Mouse (Mus musculus) olfactory bulb, adult 2 months (tissue): ENCODE results near the gene Spats1. TPM values are rescaled to one million over a fixed set of nuclear protein-coding genes. Genes with fewer than 3 reads are reported as not detected.
"Not testable (repeated sequence)": the region's sequence is repeated elsewhere in the genome, so short reads cannot be mapped to it uniquely, and the experiment has no call there.

Experiments
- H3K27ac ChIP-seq: fragments of 200-500 bp; 2 replicates; pipeline ENCODE4 v1.5.1; 2012; ENCODE audit warnings: low read depth, low read length; ENCODE audit not compliant: insufficient read depth
- H3K4me1 ChIP-seq: fragments of 200-500 bp; 2 replicates; pipeline ENCODE4 v1.6.1; 2012; ENCODE audit warnings: low read length; ENCODE audit not compliant: control insufficient read depth, insufficient read depth
- H3K4me3 ChIP-seq: fragments of 200-500 bp; 2 replicates; pipeline ENCODE4 v1.5.1; 2012; ENCODE audit warnings: mild to moderate bottlenecking, low read depth, low read length, moderate library complexity; ENCODE audit not compliant: insufficient read depth
- CTCF ChIP-seq: fragments of 200-500 bp; IDR thresholded peaks from 2 replicates; pipeline ENCODE4 v1.5.1; 2012; ENCODE audit warnings: low read depth, mild to moderate bottlenecking, low read length, moderate library complexity; ENCODE audit not compliant: insufficient read depth
- POLR2A ChIP-seq: fragments of 200-500 bp; IDR thresholded peaks from 2 replicates; pipeline ENCODE4 v1.6.1; 2012; ENCODE audit warnings: mild to moderate bottlenecking, low read depth, low read length, moderate library complexity; ENCODE audit not compliant: insufficient read depth
- WGBS: fragments of 180-500 bp; shearing (Covaris S2); methylation state at CpG from one replicate; pipeline ENCODE4 v1.1.7; 2018; 5-methylcytosine and 5-hydroxymethylcytosine counted together
- polyA plus RNA-seq: library from polyadenylated mRNA; stranded (reverse); fragments of >200 nt; gene quantifications from 2 replicates; pipeline ENCODE4 v1.2.4, GENCODE M21; 2012; ENCODE audit warnings: low replicate concordance; ENCODE audit not compliant: missing spikeins, insufficient read depth, insufficient read length

Spats1 gene
- polyA plus RNA-seq, 1 experiment: not detected

GRCm38 (mm10) chr17:45457487-45457886, 17.7 kb downstream of the Spats1 start:
- Histone ChIP-seq H3K4me3 (no peak overlapping the region), H3K27ac (no peak overlapping the region), H3K4me1 (peaks cover 5% of the 10 kb centered on the region; the same call in 1 of the 2 replicates)
- TF ChIP-seq CTCF (no peak), POLR2A (no peak)
- 97% methylated on average over 5 of the region's 5 CpGs for WGBS

DNA sequence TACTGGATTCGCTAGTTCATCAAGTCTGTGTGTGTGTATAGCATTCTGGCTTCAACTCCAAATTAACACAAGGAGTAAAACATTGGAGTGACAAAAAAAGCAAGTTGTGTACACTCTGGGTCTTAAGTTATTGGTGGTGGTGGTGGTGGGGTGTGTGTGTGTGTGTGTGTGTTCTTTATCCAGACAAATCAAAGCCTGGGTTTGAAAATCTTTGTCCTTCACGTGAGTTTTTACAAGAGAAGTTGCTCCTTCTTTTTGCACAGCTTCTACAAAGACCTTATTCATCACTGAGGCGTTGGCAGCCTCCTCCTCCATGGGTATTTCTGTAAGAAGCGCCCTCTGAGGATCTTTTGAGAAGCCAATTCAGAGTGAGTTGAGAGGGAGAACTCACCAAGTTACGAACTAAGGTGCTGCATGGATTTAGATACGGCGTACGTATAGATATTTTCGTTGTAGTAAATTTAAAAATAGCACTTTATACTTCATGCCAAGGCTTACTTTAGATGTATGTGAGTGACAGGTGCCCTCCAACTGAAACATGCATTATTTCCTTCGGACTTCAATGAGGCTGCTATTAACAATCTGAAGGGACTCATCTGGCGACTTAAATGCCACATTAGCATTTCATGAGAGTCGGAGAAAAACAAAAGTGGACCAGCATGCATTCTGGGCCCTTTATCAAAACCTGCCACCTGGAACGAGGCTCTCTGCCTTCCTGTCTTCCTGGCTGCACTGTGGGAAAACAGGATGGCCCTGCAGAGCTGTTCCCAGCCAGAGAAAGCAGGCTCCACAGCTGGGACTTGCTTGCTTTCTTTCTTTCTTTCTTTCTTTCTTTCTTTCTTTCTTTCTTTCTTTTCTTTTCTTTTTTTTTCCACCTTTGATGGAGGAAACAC, 18.7 kb downstream of the Spats1 start:
- Histone ChIP-seq H3K4me3 (no peak overlapping the region), H3K4me1 (peaks cover 5% of the 10 kb centered on the region; the same call in 1 of the 2 replicates), H3K27ac (no peak overlapping the region)
- TF ChIP-seq CTCF: no peak
- TF ChIP-seq POLR2A: no peak
- WGBS: 30% methylated on average over 13 of the region's 13 CpGs

GRCm38 (mm10) chr17:45455783-45456182, 19.4 kb downstream of the Spats1 start:
- WGBS: 80% methylated on average over 9 of the region's 9 CpGs

GRCm38 (mm10) chr17:45454794-45455193, 20.4 kb downstream of the Spats1 start:
- Histone ChIP-seq H3K4me3 (no peak overlapping the region), H3K4me1 (peaks cover 5% of the 10 kb centered on the region; the same call in 1 of the 2 replicates), H3K27ac (no peak overlapping the region)
- TF ChIP-seq CTCF (no peak), POLR2A (no peak)
- 95% methylated on average over 2 of the region's 2 CpGs for WGBS

More at GRCm38 (mm10) chr17:45455783-45456182, 19.4 kb downstream of the Spats1 start:
- H3K4me3 ChIP-seq, H3K4me1 ChIP-seq, H3K27ac ChIP-seq: not testable (repeated sequence)

GRCm38 (mm10) chr17:45452271-45452670, 22.9 kb downstream of the Spats1 start:
- WGBS: 100% methylated on average over 1 of the region's 1 CpGs

GRCm38 (mm10) chr17:45450153-45450552, 25.1 kb downstream of the Spats1 start:
- WGBS: 83% methylated on average over 6 of the region's 6 CpGs
- no peak overlapping the region for H3K27ac ChIP-seq

More at GRCm38 (mm10) chr17:45452271-45452670, 22.9 kb downstream of the Spats1 start:
- no peak overlapping the region for H3K4me3 ChIP-seq
- H3K27ac ChIP-seq: no peak overlapping the region
- H3K4me1 ChIP-seq: peaks cover 5% of the 10 kb centered on the region; the same call in 1 of the 2 replicates
- TF ChIP-seq POLR2A (no peak), CTCF (no peak)

DNA sequence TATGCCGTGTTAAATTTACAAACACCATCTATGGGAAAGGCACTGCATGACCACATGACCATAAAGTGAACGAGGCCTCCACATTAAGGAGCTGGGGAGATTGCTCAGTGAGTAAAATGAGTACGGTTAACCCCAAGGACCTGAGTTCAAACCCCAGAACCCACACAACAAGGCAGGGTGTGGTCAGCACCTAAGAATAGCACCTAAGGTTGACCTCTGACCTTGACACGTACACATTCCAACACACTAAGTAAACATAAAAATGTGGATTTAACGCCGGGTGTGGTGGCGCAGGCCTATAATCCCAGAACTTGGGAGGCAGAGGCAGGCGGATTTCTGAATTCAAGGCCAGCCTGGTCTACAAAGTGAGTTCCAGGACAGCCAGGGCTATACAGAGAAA, 25.6 kb downstream of the Spats1 start:
- WGBS: 97% methylated on average over 8 of the region's 8 CpGs
- Histone ChIP-seq H3K27ac (no peak overlapping the region), H3K4me1 (no peaks in the 10 kb centered on the region), H3K4me3 (no peak overlapping the region)
- TF ChIP-seq CTCF: no peak

More at GRCm38 (mm10) chr17:45450153-45450552, 25.1 kb downstream of the Spats1 start:
- Histone ChIP-seq H3K4me3 (no peak overlapping the region), H3K4me1 (no peaks in the 10 kb centered on the region)
- TF ChIP-seq CTCF (no peak), POLR2A (no peak)

DNA sequence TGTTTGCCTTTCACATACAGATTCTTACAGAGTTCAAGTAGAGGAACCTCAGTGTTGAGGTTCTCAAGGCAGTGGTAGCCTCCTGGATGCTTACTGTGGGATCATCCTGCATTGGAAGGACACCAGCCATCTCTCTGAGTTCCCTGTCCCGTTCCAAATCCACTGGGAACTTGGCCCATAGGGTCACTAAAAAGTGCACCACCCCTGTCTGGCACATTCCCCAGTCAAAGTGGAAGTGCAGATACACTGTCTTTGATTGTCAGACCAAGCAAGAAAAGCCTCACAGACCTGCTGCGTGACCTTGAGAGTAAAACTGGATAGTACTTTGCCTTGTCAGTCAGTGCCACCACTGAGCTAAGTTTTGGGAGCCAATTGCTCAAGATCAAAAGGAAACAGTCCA, 28.2 kb downstream of the Spats1 start:
- TF ChIP-seq POLR2A (no peak), CTCF (no peak)
- Histone ChIP-seq H3K27ac (no peak overlapping the region), H3K4me1 (no peaks in the 10 kb centered on the region), H3K4me3 (no peak overlapping the region)
- WGBS: 80% methylated on average over 2 of the region's 2 CpGs

GRCm38 (mm10) chr17:45445923-45446322, 29.3 kb downstream of the Spats1 start:
- 84% methylated on average over 4 of the region's 4 CpGs for WGBS
- no peak overlapping the region for H3K27ac ChIP-seq
- no peak for TF ChIP-seq CTCF
- no peak for TF ChIP-seq POLR2A
- H3K4me1 ChIP-seq: no peaks in the 10 kb centered on the region
- no peak overlapping the region for H3K4me3 ChIP-seq

- H3K4me3 ChIP-seq: peak overlapping the region; percentile 59
- peaks cover 2% of the 10 kb centered on the region; the same call in 1 of the 2 replicates for H3K4me1 ChIP-seq
- 4% methylated on average over 12 of the region's 12 CpGs for WGBS
- TF ChIP-seq POLR2A (no peak), CTCF (no peak)
- H3K27ac ChIP-seq: no peak overlapping the region; the same call in 1 of the 2 replicates
Observed at GRCm38 (mm10) chr17:45434262-45434590, 41.0 kb downstream of the Spats1 start.
